Mouse (Mus musculus) yolk sac, embryonic 10.5 days (tissue): ENCODE results near the gene Mkrn1.
"Not testable (repeated sequence)": the region's sequence is repeated elsewhere in the genome, so short reads cannot be mapped to it uniquely, and the experiment has no call there.

Experiments
- DNase-seq: peaks from one replicate; pipeline ENCODE4 v3.0.0-alpha.2; 2017; ENCODE audit warnings: low spot score

Gene Mkrn1

DNA sequence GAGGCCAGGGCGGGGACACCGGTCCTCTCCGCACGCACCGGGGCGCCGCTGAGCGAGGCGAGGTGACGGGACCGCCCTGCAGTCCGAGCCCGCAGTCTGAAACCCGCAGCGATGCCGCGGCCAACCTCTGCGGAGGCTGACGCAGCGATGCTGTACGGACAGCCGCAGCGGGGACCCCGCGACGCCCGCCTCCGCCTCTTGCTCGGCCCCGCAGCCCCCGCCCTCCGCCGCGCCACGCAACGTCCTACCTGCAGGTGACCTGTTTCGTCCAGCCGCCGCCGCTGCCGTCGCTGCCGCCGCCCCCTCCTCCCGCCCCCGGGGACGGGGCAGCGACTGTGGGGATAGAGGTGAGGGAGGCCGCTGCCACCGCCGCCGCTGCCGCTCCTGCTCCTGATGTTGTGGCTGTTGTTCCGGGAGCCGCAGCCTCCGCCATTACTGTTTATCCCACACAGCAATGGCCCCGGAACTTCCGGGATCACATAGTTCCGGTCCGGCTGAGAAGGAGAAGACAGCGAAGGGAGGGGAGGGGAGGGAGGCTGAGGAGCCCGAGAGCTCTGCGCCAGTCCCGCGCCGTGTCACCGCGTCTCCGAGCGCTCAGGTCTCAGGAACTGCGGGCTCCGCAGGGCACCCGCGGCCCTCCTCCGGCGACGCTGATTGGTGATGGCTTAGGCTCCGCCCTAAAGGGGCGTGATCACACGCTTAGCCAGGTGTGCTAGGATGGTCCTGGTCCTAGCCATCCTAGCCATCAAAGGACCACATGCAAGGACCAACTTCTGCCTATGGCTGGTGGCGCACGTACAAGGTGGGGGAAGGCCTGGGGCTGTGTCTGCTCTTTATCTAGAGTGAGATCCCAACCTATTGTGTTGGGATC, at the start of gene Mkrn1:
Gene Mkrn1 (minus strand): TSS at position 612 of the 871 bp plus-strand sequence.
- peak; percentile 89 for DNase-seq

DNA sequence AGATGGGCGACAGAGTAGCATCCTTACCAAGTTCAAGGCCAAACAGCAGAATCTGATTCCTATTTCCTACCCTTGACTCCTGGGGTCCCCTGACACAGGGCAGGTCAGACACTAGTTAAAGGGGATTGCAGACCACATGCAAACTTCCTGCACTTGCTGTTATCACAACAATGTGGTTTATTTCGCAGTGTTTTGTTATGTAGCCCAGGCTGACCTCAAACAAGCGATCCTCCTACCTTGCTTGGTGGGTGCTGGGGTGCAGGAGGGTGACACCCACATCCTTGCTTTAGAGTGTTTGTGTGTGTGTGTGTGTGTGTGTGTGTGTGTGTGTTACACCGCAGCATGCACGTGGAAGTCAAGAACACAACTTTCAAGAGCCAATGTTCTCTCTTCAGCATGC, 49.2 kb upstream of the Mkrn1 start:
- no peak for DNase-seq

GRCm38 (mm10) chr6:39462621-39463538, 42.6 kb upstream of the Mkrn1 start:
- DNase-seq, result peak; percentile 58

DNA sequence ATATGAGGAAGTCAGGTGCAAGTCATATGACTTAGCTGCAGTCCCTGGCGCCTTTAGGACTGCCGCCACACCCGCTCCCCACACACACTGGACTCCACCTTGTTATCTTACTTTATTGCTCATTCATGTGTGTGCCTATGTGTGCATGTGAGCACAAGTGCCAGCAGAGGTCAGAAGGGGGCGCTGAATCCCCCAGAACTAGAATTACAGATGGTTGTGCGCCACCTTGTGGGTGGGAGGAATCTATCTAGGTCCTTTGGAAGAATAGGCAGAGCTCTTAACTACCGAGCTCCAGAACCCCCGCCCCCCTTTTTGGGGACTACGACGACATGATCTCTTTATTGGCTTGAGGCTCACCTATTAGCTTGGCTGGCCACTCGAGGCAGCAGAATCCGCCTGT, 39.8 kb upstream of the Mkrn1 start:
- no peak for DNase-seq

DNA sequence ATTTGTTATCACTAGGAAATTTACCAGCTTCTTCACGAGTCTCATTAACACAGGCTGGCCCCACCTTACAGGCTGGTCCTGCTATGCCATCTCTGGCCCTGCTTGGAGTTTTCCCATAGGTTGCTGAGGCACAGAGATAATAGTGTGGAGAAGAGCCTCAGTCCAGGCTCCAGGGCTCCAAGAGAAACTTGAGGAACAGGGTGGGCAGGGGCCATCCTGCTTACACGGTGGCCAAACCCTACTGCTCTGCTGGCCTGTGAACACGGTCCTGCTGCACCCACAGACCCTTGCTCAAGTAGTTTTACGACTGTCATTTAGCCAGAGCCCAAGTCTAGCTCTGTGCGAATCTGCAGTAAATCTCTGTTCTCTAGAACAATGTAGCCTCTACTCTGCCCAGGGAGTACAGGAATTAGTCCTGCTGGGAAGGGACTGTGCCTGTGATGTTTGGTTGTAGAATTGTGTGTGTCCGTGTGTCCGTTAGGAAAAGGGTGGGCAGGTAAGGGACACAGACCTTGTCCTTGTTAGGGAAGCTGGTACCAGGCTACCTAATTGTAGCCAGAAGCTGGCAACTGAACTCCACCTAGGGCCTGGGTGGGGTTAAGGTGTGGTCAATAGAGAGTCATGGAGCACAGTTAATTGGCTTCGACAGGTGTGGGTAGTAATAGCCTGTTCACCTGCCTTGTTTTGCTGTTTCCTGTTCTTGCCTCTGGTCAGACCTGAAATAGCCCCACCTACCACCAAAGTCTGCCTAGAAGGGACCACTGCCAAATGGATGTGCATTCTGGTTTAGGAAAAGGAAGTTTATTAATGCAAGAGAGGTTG, 35.3 kb upstream of the Mkrn1 start:
- DNase-seq, result no peak

- no peak for DNase-seq
These were observed 34.4 kb upstream of the Mkrn1 start for GRCm38 (mm10) chr6:39454616-39455015.

- no peak for DNase-seq
These were observed 33.3 kb upstream of the Mkrn1 start for GRCm38 (mm10) chr6:39453564-39453963.

- DNase-seq, result no peak
These were observed 30.8 kb upstream of the Mkrn1 start for GRCm38 (mm10) chr6:39451033-39451432.

- no peak for DNase-seq
These were observed 30.3 kb upstream of the Mkrn1 start for GRCm38 (mm10) chr6:39450580-39450979.

- no peak for DNase-seq
These were observed 27.3 kb upstream of the Mkrn1 start for GRCm38 (mm10) chr6:39447429-39448185.

- no peak for DNase-seq
These were observed 25.7 kb upstream of the Mkrn1 start for GRCm38 (mm10) chr6:39445801-39446572.

DNA sequence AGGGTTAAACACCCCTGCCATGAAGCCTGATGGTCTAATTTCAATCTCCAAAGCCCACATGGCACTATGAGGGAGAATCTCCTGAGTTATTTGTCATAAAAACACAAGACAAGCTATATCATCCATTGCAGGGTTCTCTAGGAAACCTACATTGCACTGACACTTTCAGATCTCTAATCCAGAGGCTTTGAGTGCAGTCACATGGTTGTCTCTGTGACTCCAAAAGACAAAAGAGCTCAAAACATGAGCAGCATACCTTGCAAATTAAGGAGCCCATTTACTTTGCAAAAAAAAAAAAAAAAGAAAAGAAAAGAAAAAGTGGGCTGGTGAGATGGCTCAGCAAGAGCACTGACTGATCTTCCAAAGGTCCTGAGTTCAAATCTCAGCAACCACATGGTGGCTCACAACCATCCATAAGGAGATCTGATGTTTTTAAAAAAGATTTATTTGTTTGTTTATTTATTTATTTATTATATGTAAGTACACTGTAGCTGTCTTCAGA, 22.6 kb upstream of the Mkrn1 start:
- no peak for DNase-seq

DNA sequence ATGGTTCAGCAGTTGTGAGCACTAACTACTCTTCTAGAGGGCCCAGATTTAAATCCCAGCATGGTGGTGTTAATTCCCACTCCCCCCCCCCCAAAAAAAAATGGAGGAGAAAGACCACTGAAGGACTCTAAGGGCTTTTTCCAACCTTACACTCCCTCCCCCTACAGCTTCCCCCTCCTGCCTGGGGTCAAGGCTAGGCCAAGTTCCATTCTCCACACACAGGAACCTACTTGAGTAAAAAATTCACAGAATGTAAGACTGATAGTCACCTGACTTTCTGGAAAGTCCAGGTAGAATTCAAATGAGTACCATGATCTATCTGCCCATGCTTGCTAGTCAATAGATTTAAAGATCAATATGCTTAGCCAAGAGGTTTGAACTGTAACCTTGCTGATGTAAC, 19.9 kb upstream of the Mkrn1 start:
- no peak for DNase-seq

- not testable (repeated sequence) for DNase-seq
These were observed 17.3 kb upstream of the Mkrn1 start for GRCm38 (mm10) chr6:39437519-39437918.

- no peak for DNase-seq
These were observed 15.6 kb upstream of the Mkrn1 start for GRCm38 (mm10) chr6:39435875-39436274.

DNA sequence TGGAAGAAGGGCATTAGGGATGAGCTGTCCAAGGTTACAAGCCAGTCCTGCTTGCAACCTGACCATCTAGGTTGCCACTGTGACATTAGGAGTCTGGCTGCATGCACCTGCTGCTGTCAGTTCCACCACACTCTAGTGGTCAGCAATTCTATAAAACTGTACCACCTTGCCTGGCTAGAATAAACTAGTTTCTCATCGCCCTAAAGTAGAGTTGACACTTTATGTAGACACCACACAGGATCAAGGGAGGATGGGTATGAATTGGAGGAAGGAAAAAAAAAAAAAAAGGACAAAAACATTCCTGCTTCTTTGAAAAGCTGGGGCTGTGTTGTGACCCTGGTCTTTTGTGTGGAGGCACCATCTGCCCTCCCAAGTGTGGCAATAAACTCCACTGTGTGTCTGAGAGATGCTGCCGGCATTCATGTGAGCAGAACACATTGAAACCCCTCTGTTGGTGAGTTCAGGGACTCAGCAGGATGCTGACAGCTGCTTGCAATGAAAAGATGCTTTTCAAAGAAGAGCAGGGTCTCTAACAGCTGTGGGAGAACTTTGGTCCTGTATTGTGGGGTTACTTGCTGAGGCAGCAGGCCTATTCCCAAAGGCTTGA, 14.7 kb upstream of the Mkrn1 start:
- DNase-seq, result no peak

- no peak for DNase-seq
These were observed 14.0 kb upstream of the Mkrn1 start for GRCm38 (mm10) chr6:39434111-39434885.

DNA sequence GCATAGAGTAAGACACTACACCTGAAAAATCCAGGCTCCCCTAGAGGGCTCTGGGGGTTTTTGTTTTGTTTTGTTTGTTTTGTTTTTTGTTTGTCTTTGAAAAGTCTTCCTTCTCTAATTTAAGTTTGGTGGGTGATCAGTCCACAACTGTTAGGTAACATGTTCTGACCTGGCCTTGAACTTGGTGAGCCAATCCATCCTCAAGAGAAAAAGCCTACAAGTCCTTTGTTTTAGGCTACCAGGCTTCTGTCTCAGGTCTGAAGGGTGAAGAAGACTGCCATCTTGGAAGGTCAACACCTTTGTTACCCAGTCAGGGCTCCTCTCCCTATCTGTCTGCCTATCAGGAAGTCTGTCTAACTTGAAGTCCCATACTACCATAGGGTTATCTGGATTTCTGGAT, 13.4 kb upstream of the Mkrn1 start:
- DNase-seq, result no peak

- no peak for DNase-seq
These were observed 12.9 kb upstream of the Mkrn1 start for GRCm38 (mm10) chr6:39433174-39433573.
